Mouse (Mus musculus): ENCODE data around the gene Tcp11. TPM values are rescaled to one million over a fixed set of nuclear protein-coding genes. Genes with fewer than 3 reads are reported as not detected.

The Tcp11 gene
- polyA plus RNA-seq (2012; fragmentation: generic; extraction: Trizol), result not detected
- long read RNA-seq, experiment 1, result 0 reads
- long read RNA-seq, experiment 2, result 0 reads

DNA sequence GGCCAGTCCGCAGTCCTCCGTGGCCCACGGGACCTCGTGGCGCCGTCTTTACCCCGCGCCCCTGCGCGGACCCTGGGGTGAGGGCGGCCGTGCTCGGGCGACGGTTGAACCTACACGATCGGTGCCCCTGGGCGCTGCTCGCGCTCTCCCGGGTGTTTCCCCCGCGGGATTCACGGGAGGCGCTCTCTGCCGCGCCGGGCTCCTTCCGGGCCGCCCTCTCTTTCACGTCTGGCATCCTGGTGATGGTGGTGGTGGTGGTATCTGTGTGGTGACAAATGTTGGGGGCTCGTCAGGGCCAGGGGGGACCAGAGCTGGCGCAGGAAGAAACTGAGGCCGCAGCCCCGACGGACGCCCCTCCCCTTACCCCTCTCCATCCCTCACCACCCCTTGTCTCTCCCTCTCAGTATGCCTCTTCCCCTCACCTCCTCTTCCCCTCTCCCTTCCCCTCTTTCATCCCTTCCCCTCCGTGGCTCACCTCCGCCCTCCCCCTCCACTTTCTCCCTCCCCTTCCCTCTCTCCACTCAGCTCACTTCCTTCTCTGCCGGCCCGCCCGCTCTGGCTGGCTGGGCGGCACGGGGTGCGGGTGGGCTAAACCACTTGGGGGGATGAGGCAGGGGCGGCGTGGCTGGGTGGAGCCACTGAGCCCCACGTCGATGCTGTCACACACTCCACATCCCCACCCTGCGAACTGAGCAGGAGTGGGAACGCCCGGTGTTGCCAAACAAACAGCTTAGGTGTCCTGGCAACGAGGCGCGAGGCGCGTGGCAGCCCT lies at the start of gene Tcp11:
TSS of gene Tcp11 (minus strand) at position 595 of the 772 bp plus-strand sequence.
- TF ChIP-seq CEBPB (IDR thresholded peaks at IDR 0.05; ENCODE audit: low read depth) (no peak), MYOD1 (IDR thresholded peaks at IDR 0.05; ENCODE audit: control insufficient read depth, insufficient read length, low read depth) (no peak), CTCF (IDR thresholded peaks at IDR 0.05; ENCODE audit: control insufficient read depth, insufficient read depth, insufficient read length) (no peak), USF1 (IDR thresholded peaks at IDR 0.05; ENCODE audit: low read depth) (no peak), FOSL1 (IDR thresholded peaks at IDR 0.05; ENCODE audit: insufficient read depth, low read length, poor library complexity, severe bottlenecking) (no peak), MAX (IDR thresholded peaks at IDR 0.05) (no peak), MYOG (IDR thresholded peaks at IDR 0.05; ENCODE audit: control insufficient read depth, extremely low read depth, insufficient read length) (no peak)
- H3ac ChIP-seq (ENCODE audit: control insufficient read depth, insufficient read length, low read depth), result peak within 1 kb of the TSS; percentile 22
- H3K27me3 ChIP-seq (ENCODE audit: control insufficient read depth, insufficient read depth, insufficient read length), result peaks cover 45% of the 10 kb centered on the region
- H3K4me3 ChIP-seq (ENCODE audit: insufficient read depth, poor library complexity, severe bottlenecking), result no peak within 1 kb of the TSS
- no peaks in the 10 kb centered on the region for H3K36me3 ChIP-seq (ENCODE audit: control insufficient read depth, insufficient read depth)
- no peaks in the 10 kb centered on the region for H3K79me3 ChIP-seq (ENCODE audit: low read depth)
- no peaks in the 10 kb centered on the region for H3K79me2 ChIP-seq (ENCODE audit: control insufficient read depth, insufficient read depth)

DNA sequence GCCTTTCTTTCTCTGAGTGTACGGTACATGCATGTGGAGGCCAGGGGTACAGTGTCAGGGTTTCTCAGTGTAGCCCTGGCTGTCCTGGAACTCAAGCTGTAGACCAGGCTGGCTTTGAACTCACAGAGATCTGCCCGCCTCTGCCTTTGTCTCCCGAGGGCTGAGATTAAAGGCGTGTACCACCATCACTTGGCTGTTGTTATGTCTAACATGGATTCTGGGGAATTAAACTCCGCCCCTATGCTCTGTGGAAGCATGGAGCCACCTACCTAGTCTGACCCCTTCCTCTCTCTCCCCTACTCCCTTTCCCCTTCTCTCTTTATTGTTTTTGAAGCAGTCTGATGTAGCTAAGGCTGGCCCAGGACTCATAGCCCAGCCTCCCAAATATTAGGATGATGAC lies 49.4 kb upstream of the Tcp11 start:
- peaks cover 36% of the 10 kb centered on the region for H3K27me3 ChIP-seq (ENCODE audit: control insufficient read depth, insufficient read depth, insufficient read length)
- no peaks in the 10 kb centered on the region for H3K79me3 ChIP-seq (ENCODE audit: low read depth)
- no peak overlapping the region for H3ac ChIP-seq (ENCODE audit: control insufficient read depth, insufficient read length, low read depth)
- no peaks in the 10 kb centered on the region for H3K36me3 ChIP-seq (ENCODE audit: control insufficient read depth, insufficient read depth)
- TF ChIP-seq FOSL1 (IDR thresholded peaks at IDR 0.05; ENCODE audit: insufficient read depth, low read length, poor library complexity, severe bottlenecking) (no peak), CEBPB (IDR thresholded peaks at IDR 0.05; ENCODE audit: low read depth) (no peak), USF1 (IDR thresholded peaks at IDR 0.05; ENCODE audit: low read depth) (no peak), MYOG (IDR thresholded peaks at IDR 0.05; ENCODE audit: control insufficient read depth, extremely low read depth, insufficient read length) (no peak), MAX (IDR thresholded peaks at IDR 0.05) (no peak), CTCF (IDR thresholded peaks at IDR 0.05; ENCODE audit: control insufficient read depth, insufficient read depth, insufficient read length) (no peak), MYOD1 (IDR thresholded peaks at IDR 0.05; ENCODE audit: control insufficient read depth, insufficient read length, low read depth) (no peak)
- H3K4me3 ChIP-seq (ENCODE audit: insufficient read depth, poor library complexity, severe bottlenecking), result no peak overlapping the region
- no peaks in the 10 kb centered on the region for H3K79me2 ChIP-seq (ENCODE audit: control insufficient read depth, insufficient read depth)

- peaks cover 6% of the 10 kb centered on the region for H3K27me3 ChIP-seq (ENCODE audit: control insufficient read depth, insufficient read depth, insufficient read length)
- H3K36me3 ChIP-seq (ENCODE audit: control insufficient read depth, insufficient read depth), result no peaks in the 10 kb centered on the region
- no peaks in the 10 kb centered on the region for H3K79me3 ChIP-seq (ENCODE audit: low read depth)
- H3K4me3 ChIP-seq (ENCODE audit: insufficient read depth, poor library complexity, severe bottlenecking), result no peak overlapping the region
- H3ac ChIP-seq (ENCODE audit: control insufficient read depth, insufficient read length, low read depth), result no peak overlapping the region
- no peaks in the 10 kb centered on the region for H3K79me2 ChIP-seq (ENCODE audit: control insufficient read depth, insufficient read depth)
- no peak for TF ChIP-seq FOSL1 (IDR thresholded peaks at IDR 0.05; ENCODE audit: insufficient read depth, low read length, poor library complexity, severe bottlenecking)
- no peak for TF ChIP-seq MYOD1 (IDR thresholded peaks at IDR 0.05; ENCODE audit: control insufficient read depth, insufficient read length, low read depth)
Measured at GRCm38 (mm10) chr17:28124368-28124767, 43.9 kb upstream of the Tcp11 start.

GRCm38 (mm10) chr17:28123627-28124026 lies 43.2 kb upstream of the Tcp11 start:
- Histone ChIP-seq H3K4me3 (ENCODE audit: insufficient read depth, poor library complexity, severe bottlenecking) (no peak overlapping the region), H3ac (ENCODE audit: control insufficient read depth, insufficient read length, low read depth) (no peak overlapping the region), H3K79me2 (ENCODE audit: control insufficient read depth, insufficient read depth) (no peaks in the 10 kb centered on the region), H3K36me3 (ENCODE audit: control insufficient read depth, insufficient read depth) (no peaks in the 10 kb centered on the region), H3K27me3 (ENCODE audit: control insufficient read depth, insufficient read depth, insufficient read length) (peaks cover under 1% of the 10 kb centered on the region), H3K79me3 (ENCODE audit: low read depth) (no peaks in the 10 kb centered on the region)
- TF ChIP-seq MYOD1 (IDR thresholded peaks at IDR 0.05; ENCODE audit: control insufficient read depth, insufficient read length, low read depth) (no peak), USF1 (IDR thresholded peaks at IDR 0.05; ENCODE audit: low read depth) (no peak), CEBPB (IDR thresholded peaks at IDR 0.05; ENCODE audit: low read depth) (no peak), FOSL1 (IDR thresholded peaks at IDR 0.05; ENCODE audit: insufficient read depth, low read length, poor library complexity, severe bottlenecking) (no peak), MYOG (IDR thresholded peaks at IDR 0.05; ENCODE audit: control insufficient read depth, extremely low read depth, insufficient read length) (no peak), MAX (IDR thresholded peaks at IDR 0.05) (no peak), CTCF (IDR thresholded peaks at IDR 0.05; ENCODE audit: control insufficient read depth, insufficient read depth, insufficient read length) (no peak)

DNA sequence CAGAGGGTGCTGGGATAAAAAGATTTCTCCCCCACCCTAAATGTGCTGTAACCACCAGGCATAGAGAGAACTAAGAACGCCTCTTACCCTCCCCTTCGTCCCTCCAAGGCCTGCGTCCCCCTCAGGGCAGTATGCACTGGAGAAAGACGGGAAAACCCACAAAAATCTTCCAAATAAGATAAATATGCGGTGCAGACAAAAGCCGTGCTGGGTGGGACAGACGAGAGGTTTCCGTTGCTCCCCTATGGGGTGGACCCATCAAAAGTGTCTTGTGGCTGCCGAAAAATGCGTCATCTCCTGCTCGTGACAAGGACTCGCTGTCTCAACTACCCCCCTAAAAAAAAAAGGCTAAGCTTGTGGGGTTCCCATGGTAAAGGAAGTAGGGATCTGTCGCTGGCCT lies 42.5 kb upstream of the Tcp11 start:
- H3K27me3 ChIP-seq (ENCODE audit: control insufficient read depth, insufficient read depth, insufficient read length), result no peaks in the 10 kb centered on the region
- TF ChIP-seq MYOD1 (IDR thresholded peaks at IDR 0.05; ENCODE audit: control insufficient read depth, insufficient read length, low read depth) (no peak), CEBPB (IDR thresholded peaks at IDR 0.05; ENCODE audit: low read depth) (no peak), MAX (IDR thresholded peaks at IDR 0.05) (no peak), MYOG (IDR thresholded peaks at IDR 0.05; ENCODE audit: control insufficient read depth, extremely low read depth, insufficient read length) (no peak), FOSL1 (IDR thresholded peaks at IDR 0.05; ENCODE audit: insufficient read depth, low read length, poor library complexity, severe bottlenecking) (no peak), USF1 (IDR thresholded peaks at IDR 0.05; ENCODE audit: low read depth) (no peak), CTCF (IDR thresholded peaks at IDR 0.05; ENCODE audit: control insufficient read depth, insufficient read depth, insufficient read length) (no peak)
- H3K79me2 ChIP-seq (ENCODE audit: control insufficient read depth, insufficient read depth), result no peaks in the 10 kb centered on the region
- no peak overlapping the region for H3K4me3 ChIP-seq (ENCODE audit: insufficient read depth, poor library complexity, severe bottlenecking)
- H3K79me3 ChIP-seq (ENCODE audit: low read depth), result no peaks in the 10 kb centered on the region
- H3ac ChIP-seq (ENCODE audit: control insufficient read depth, insufficient read length, low read depth), result no peak overlapping the region
- H3K36me3 ChIP-seq (ENCODE audit: control insufficient read depth, insufficient read depth), result no peaks in the 10 kb centered on the region

Data from C2C12 (cell line).